Mouse (Mus musculus) left cerebral cortex, postnatal 10 days (tissue): ENCODE data around the gene Cfap97. TPM values are rescaled to one million over a fixed set of nuclear protein-coding genes. Genes with fewer than 3 reads are reported as not detected.

ENCODE experiments used
- DNase-seq, 2 experiments: peaks; one replicate each; pipeline ENCODE4 v3.0.0; 2021 to 2022; ENCODE audit warnings: low spot score in 2 of 2, mixed read lengths in 1 of 2; ENCODE audit errors: extremely low spot score in 1 of 2
- intact Hi-C: fragments of 180-260 bp; cut with DNase I; formaldehyde crosslinking; loops from one replicate; pipeline ENCODE4 v1.15.1; 2025
- total RNA-seq, 2 experiments: library from RNA; stranded (reverse); gene quantifications; 2 replicates each; pipeline ENCODE4 v1.2.3; 2021

Cfap97 gene
- total RNA-seq, 2 experiments from 2014 or later: 16.6 to 17.3 TPM

- intact Hi-C loops: loop anchor here (10.0 kb wide), 1 partner anchor 145 kb away; the partner anchor contains the start of gene Ankrd37
- no peak for DNase-seq
These were observed 1.8 kb upstream of the Cfap97 start for GRCm38 (mm10) chr8:46149782-46150181.

DNA sequence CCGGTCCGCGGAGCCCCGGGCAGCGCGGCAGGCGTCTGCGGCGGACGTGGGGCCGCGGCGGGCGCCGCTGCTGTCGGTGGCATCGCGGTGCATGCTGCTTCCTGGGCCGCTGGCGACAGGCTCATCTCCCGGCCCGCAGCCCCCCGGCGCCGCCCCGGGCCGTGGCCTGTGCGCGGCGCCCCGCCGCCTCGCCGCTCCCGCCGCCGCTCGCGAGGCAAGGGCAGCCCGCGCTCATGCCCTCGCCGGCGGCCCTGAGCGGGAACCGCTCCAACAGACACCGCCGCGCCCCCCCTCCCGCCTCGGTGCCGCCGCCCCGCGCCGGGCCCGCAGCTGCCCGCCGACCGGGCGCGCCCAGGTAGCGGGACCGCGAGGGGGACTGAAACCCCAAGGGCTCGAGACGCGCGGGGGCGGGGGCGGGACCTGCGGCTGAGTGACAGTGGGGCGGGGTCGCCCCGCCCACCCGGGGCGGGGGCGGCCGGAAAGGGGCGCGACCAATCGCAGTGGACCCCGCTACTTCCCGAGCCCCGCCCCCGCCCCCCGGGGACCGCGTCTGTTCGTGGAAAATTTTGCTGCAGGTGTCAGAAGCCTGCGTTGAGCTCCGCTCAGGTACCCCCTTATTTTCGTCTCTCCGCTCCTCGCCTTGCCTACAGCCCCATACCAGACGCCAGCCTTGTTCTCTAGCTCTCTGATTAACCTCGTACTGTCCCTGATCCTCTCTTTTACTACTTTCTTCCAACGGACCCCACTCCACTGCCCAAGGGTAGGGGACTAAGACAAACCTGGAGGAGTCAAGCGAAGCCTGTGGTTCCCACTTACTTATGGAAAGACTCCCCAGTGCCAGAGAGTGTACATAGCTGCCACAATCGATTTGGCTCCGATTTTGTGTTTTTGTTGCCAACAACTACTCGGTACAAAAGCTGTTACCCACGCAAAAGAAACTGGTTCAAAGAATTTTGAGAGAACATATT, 777 bp downstream of the Cfap97 start, which contains the start of gene Snx25:
TSS of gene Snx25 (minus strand) at position 96 of the 968 bp plus-strand sequence.
- peak; percentile 64 to 91 for DNase-seq
- intact Hi-C loops: loop anchor here (10.0 kb wide), 1 partner anchor 148 kb away; the partner anchor contains the start of gene Ankrd37

DNA sequence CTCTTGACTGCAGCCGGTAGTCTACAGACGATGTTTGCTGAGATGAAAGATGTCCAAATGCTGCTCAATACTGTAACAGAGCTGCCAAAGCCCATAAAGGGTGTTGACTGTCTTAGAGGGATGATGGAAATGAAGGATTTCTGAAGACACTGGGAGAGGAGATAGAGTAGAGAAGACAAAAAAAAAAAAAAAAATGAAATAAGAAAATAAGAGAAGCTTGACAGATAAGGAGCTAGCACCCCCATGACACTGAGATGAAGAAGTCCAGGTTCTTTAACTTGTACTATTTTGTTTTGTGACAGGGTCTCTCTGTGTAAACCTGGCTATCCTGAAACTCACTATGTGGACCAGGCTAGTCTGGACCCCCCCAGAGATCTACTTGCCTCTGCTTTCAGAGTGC, 1.5 kb downstream of the Cfap97 start:
- intact Hi-C loops: loop anchor here (10.0 kb wide), 1 partner anchor 148 kb away; the partner anchor contains the start of gene Ankrd37
- no peak for DNase-seq

- intact Hi-C loops: no loop called here
- DNase-seq: peak; percentile 93 to 97
These were observed 11.6 kb downstream of the Cfap97 start for GRCm38 (mm10) chr8:46162953-46163869.

DNA sequence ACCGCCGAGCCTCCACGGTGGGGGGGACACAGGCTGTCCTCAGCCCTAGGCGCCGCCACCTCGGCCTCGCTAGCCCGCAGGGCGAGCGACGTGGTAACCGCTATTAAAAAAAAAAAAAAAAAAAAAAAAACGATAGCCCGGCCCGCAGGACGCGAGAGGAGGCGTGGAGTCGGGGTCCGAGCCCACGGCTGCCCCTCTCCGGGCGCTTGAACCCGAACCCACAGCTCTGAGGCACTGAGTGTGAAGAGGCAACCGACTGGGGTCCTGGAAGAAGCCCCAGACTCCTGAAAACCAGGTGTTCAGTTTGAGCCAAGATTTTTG, 12.3 kb downstream of the Cfap97 start:
- no peak for DNase-seq
- intact Hi-C loops: no loop called here

- intact Hi-C loops: no loop called here
- DNase-seq: no peak
These were observed 22.1 kb downstream of the Cfap97 start for GRCm38 (mm10) chr8:46173651-46174050.

GRCm38 (mm10) chr8:46180136-46180535, 28.6 kb downstream of the Cfap97 start:
- intact Hi-C loops: no loop called here
- DNase-seq: no peak

- DNase-seq: peak; percentile 53 to 71
- intact Hi-C loops: loop anchor here (5.0 kb wide), 1 partner anchor 52 kb away; no protein-coding TSS in a partner anchor
These were observed 33.8 kb downstream of the Cfap97 start for GRCm38 (mm10) chr8:46185361-46185760.

DNA sequence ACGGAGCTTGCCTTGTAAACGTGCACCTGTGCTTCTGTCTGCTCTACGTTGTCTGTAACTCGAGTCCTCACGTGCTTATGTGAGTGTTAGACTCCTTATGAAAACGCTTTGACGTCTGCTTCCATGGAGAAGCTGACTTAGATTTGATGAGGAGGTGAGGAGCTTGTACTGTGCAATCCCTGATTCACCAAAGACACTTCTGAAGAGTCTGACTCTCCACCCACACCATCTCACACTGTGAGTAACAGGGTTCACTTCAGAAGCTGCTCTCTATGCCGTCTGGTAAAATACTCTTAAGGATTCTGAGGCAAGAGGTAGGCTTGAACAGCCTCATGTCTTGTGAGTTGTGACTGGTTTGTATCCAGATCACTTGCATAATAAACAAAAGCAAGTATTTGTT, 41.5 kb downstream of the Cfap97 start:
- intact Hi-C loops: no loop called here
- no peak for DNase-seq

DNA sequence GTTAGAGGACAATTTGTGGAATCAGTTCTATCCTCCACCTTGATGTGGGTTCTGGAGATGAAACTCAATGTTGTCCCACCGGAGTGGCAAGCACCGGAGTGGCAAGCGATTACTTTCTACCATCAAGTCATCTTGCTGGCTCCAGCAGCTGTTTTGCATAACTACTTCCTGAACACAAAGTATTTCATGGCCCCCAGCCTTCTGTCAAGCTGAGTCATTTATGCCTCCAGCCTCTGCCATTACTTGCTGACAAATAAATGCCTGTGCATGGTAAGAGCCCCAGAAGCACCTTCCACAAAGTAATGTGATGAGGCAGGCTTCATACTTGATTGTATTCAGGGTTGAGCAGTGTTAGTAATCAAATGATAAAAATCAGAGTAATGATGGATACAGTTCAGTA, 45.3 kb downstream of the Cfap97 start:
- intact Hi-C loops: no loop called here

DNA sequence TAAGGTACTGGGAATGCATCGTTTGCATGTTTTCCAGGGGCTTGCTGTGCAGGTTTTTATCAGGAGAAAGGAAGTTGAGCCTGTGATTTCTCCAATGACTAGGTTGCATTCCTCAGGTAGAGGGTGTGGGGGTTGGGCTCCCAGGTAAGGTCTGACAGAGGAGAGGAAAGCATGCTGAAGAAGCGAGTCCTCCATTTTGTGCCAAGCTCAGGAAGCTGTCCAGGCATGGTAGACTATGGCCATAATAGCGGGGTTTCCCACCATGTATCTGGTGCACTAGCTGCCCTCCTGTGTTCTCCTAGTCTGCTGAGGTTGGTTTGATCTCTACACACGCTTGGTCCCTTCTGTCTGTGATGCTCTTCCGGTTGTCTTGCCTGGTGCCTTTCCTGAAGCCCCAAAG, 46.1 kb downstream of the Cfap97 start:
- no peak for DNase-seq
- intact Hi-C loops: no loop called here

More for the DNA sequence above, 45.3 kb downstream of the Cfap97 start:
- DNase-seq: no peak

- intact Hi-C loops: no loop called here
- no peak for DNase-seq
These were observed 50.8 kb downstream of the Cfap97 start for GRCm38 (mm10) chr8:46202350-46202749.

DNA sequence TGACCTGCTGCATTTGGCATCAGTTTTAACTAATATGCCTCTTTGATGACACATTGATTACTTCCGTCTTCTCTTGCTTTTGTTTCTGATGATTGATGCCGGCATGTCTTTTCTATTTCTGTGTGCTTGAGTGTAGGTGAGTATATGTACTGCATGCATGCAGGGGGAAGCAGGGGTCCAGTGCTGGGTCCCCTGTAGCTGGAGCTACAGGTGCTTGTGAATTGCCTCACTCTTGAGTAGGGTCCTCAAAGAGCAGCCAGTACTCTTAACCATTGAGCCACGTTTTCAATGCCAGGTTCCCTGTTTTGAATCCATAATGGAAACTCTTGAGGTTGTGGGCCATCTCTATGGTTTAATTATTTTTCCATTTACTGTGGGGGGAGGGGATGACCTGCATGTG, 52.7 kb downstream of the Cfap97 start:
- DNase-seq: no peak
- intact Hi-C loops: no loop called here

DNA sequence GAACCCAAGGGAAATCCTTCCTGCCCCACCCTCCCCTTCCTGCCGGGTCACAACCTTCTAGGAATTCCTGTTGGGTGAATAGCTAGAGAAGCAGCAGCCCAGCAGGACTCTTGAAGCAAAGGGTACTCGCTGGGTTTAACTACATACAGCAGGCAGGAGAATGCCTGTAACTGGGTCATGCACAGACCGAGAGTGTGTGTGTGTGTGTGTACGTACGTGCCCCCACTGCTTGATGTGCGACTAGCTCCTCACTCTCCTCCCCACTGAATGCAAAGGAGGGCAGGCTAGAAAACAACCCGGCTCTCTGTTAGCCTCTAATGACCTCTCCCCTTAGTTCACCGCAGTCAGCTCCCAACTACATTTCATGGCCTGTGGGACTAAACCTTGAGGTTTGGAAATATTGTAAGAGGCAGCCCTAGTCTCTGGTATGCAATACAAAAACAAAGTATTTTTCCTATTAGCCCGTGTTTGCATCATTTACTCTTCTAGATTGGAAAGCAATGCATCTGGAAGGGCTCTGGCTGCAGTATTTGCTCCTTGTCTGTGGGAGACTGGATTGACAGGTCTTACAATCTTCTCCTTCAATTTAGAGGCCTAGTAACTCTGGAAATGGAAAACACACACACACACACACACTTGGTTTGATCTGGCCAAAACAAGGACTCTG, 53.5 kb downstream of the Cfap97 start:
- DNase-seq: no peak
- intact Hi-C loops: no loop called here

DNA sequence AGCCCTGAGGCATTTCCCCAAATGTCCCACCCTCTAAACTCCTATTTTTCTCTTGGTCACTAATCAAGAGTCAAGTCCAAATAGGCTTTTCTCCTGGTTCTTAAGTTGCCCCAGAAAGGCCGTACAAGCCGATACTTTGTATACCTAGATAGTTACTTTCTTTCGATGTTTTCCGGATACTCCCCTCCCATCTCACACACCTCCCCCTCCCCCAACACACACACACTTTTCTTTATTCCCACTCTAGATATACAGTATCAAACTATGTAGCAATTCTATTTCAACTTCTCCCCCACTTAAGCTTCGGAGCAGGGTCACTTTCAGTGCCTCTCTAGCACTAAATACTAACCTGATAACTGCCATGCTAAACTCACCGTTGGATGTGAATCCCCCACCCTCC, 54.5 kb downstream of the Cfap97 start:
- no peak for DNase-seq
- intact Hi-C loops: no loop called here

- intact Hi-C loops: no loop called here
- DNase-seq: peak; percentile 42 to 73
These were observed 56.8 kb downstream of the Cfap97 start for GRCm38 (mm10) chr8:46208354-46208753.

DNA sequence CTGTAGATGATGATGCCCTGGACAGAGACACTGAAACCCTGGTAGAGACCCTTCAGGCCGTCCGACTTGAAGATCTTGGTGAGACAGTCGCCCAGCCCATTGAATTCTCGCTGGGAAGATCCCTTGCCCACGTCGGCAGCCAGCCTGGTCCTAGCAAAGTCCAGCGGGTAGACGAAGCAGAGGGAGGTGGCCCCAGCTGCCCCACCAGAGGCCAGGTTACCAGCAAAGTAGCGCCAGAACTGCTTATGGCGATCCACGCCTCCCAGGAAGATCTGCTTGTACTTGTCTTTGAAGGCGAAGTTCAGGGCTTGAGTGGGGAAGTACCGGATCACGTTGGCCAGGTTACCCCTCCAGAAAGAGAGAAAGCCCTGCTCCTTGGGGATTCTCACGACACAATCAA, 57.5 kb downstream of the Cfap97 start:
- DNase-seq: no peak
- intact Hi-C loops: no loop called here

- intact Hi-C loops: no loop called here
- DNase-seq: peak; percentile 96 to 99
These were observed 59.1 kb downstream of the Cfap97 start, which contains the start of gene Slc25a4 for GRCm38 (mm10) chr8:46210404-46211315. Gene Slc25a4, minus strand, starts transcription at chr8:46211284.
